Mouse (Mus musculus): ENCODE results near the gene Slc25a34.

- TF ChIP-seq POLR2A (IDR thresholded peaks at IDR 0.05; ENCODE audit: borderline replicate concordance, extremely low read depth, insufficient read depth, insufficient read length, poor library complexity, severe bottlenecking) (no peak), CTCF (IDR thresholded peaks at IDR 0.05; ENCODE audit: borderline replicate concordance, extremely low read depth, insufficient read depth, insufficient read length) (no peak)
Measured at GRCm38 (mm10) chr4:141649244-141649643, 25.6 kb upstream of the Slc25a34 start.
